ENCODE assay signal across 29 mouse cellular contexts in the genomic region with DNA sequence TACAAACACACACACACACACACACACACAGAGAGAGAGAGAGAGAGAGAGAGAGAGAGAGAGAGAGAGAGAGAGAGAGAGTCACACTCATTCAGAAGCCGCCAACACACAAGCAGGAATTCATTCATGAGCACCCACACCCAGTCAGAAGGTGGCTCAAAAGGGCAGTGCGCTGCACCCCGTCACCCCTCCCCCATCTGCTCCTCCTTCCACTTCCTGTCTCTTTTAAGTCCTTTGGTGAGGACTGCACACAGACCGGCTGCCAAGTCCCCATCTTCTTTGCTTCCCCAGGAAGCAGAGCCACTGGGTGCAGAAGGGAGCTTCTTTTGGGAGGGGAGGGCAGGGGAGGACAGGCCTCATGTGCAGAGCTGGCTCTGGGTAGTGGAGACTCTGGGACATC. TPM values are rescaled to one million over a fixed set of nuclear protein-coding genes. Genes with fewer than 3 reads are reported as not detected.
DNase-seq lines count a peak whose midpoint lies in the region; ATAC-seq lines count a peak whose summit lies in the region.
"Had no signal": no experiment of that assay in that cellular context is flagged by ENCODE, and none has a peak within 500 bp of the region (broad histone marks: within the 10 kb centered on the region; RNA-seq: fewer than 3 reads in every experiment).

No protein-coding gene starts in this region.

- ATAC-seq in CD4-positive, CD25-positive, alpha-beta regulatory T cell, adult 4 months, result no peak
- peak; percentile 52 for ATAC-seq in inflammation-experienced regulatory T-cells, adult 6 months
- ATAC-seq: forebrain, embryonic 16.5 days; hindbrain, embryonic 16.5 days; intestine, embryonic 15.5 days had no signal

- DNase-seq in CD4-positive, CD25-positive, alpha-beta regulatory T cell, adult 2 months (ENCODE audit: low read depth, low spot score), result peak; percentile 57
- peak; percentile 41 for DNase-seq in thymus, postnatal 14 days
- DNase-seq in thymus, adult 18-20 months, result no peak
- DNase-seq in thymus, postnatal 4 days, result peak; percentile 52
- DNase-seq in kidney, postnatal 4 days, result no peak
- no peak for DNase-seq in gastrocnemius, adult 8-10 months (ENCODE audit: low spot score in 2 of 2)
- DNase-seq: adrenal gland, adult 2 months; adrenal gland, postnatal 25 days; B cell, adult 2 months; cerebellum, adult 18-20 months; cerebellum, adult 9-11 months; embryo, embryonic 11 days; gastrocnemius, postnatal 25 days; heart, postnatal 36 days had no signal

RNA-seq across cellular contexts. Expression of gene Nkx1-1, which starts 2.2 kb away (rescaled TPM):
- not detected for polyA plus RNA-seq in CD4-positive, CD25-positive, alpha-beta regulatory T cell, adult 4 months (2017; shearing (Covaris generic))
- polyA plus RNA-seq in inflammation-experienced regulatory T-cells, adult 6 months (2017; shearing (Covaris generic)), result not detected
- not detected for total RNA-seq in gastrocnemius, adult 8-10 months (2022)
- total RNA-seq: adrenal gland, adult 2 months; adrenal gland, postnatal 25 days; gastrocnemius, adult 18-20 months; gastrocnemius, postnatal 25 days; granulocyte monocyte progenitor cell, adult 5-6 weeks; heart, adult 8-10 months; heart, postnatal 36 days had no signal
- polyA plus RNA-seq: adrenal gland, adult 2 months; embryonic facial prominence, embryonic 15.5 days; erythroblast, embryonic 14.5 days; forebrain, embryonic 10.5 days; forebrain, embryonic 16.5 days; frontal cortex, adult 2 months; G1E; heart, embryonic 13.5 days; heart, postnatal 0 days; hindbrain, embryonic 16.5 days; intestine, embryonic 15.5 days had no signal

RNA-seq across cellular contexts. Expression of gene Uvssa, which starts 57.6 kb away (rescaled TPM):
- polyA plus RNA-seq in CD4-positive, CD25-positive, alpha-beta regulatory T cell, adult 4 months (2017; shearing (Covaris generic)), result 10 to 100 TPM; 24.0 to 27.5 TPM
- polyA plus RNA-seq in inflammation-experienced regulatory T-cells, adult 6 months (2017; shearing (Covaris generic)), result 10 to 100 TPM in 2 of 3 experiments, 1 to 10 TPM in 1; 9.7 to 32.4 (median 26.8) TPM
- total RNA-seq in gastrocnemius, adult 8-10 months (2022), result 1 to 10 TPM; 1.6 to 2.4 (median 2.3) TPM

Comparison
In these comparisons a context has a peak if more than half of its experiments do, and no peak if none do; other contexts are left out.
1. DNase-seq: peak in CD4-positive, CD25-positive, alpha-beta regulatory T cell, adult 2 months (single experiment), thymus, postnatal 14 days (single experiment) and thymus, postnatal 4 days (single experiment); none in thymus, adult 18-20 months (0 of 2), kidney, postnatal 4 days (0 of 2) and gastrocnemius, adult 8-10 months (0 of 2).